Mouse (Mus musculus) thymus, postnatal 25 days (tissue): ENCODE data around the gene Zfp385a.

Source experiments
- DNase-seq: peaks from one replicate; pipeline ENCODE4 v3.0.0; 2022

Gene Zfp385a

DNA sequence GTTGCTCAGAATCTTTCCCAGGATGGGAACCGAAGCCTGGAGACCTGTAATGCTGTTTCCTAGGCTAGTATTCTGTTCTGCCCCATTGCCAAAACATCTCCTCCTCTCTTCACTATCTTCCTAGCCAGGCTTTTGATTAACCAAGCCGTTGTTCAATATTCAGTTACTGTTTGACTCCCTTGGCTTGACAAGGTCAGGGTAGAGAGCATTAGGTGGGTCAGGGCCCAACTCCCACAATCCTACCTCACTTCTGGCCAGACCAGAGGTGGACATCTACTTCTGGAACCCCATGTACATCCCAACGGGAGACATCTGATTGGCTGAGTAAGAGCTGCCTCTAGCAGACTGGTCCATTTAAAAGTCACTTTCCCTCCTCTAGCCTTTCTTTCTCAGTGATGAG is 23.1 kb upstream of the Zfp385a start:
- no peak for DNase-seq

DNA sequence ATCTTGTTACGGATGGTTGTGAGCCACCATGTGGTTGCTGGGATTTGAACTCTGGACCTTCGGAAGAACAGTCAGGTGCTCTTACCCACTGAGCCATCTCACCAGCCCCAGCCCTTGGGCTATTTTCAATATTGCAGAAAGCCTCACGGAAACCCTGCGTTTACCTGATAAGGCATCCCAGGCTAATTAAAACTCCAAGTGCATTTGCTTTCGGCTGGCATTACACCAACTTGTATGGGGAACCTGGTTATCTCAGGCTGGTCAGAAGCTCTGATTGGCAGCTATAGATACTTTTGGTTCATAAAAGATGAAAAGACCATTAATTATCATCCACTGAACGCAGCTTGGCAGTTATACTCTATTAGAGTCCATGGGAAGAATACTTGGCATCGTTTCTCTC is 22.4 kb upstream of the Zfp385a start:
- DNase-seq, result no peak

DNA sequence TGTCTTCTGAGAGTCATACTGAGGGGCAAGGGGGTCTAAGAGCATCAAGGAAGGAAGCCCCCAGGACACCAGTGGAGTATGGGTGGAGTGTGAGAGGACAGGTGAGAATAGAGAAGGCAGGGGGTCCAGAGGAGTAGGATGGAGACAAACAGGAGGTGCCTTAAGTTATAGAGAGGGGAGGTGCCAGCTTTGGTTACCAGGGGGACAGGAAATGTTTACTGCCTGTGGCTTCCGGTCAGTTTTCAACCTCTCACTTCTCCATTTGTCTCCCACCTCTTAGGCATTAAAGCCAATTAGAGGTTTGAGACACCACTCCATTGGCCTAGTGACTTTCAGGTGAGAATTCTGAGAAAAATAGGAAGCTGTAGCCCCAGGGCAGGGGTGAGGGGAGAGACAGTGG is 21.4 kb upstream of the Zfp385a start:
- no peak for DNase-seq

DNA sequence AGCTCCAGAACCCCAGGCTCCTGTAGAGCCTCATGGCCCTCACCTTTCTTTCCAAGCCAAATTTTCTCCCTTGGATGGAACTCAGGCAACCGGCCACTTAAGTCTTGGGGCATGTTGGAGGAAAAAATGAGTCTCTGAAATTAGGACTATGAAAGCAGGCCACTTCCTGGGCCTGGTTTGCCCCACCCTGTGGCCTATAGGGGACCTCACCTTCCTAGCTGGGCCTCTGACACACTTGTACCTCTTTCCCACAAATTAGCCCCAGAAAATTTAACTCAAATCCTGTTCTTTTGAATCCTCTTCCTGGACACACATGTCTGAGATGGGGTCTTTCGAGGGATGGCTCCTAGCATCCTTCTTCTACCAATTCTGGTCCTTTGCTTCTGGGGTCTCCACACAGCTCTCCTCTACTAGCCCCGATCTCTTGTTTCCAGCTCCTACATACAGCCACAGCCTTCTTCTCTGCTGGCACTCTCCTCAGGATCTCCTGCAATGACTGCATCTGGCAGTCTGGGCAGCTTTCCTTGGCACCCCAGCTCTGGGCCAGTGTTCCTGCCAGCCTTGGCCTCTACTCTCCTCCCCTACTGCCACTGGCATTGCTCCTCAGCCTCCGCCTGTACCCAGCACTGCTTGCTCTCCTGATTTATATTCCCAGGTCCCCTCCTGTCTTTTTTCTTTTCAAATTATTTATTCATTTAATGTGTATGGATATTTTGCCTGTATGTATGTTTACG is 20.1 kb upstream of the Zfp385a start:
- DNase-seq, result no peak

DNA sequence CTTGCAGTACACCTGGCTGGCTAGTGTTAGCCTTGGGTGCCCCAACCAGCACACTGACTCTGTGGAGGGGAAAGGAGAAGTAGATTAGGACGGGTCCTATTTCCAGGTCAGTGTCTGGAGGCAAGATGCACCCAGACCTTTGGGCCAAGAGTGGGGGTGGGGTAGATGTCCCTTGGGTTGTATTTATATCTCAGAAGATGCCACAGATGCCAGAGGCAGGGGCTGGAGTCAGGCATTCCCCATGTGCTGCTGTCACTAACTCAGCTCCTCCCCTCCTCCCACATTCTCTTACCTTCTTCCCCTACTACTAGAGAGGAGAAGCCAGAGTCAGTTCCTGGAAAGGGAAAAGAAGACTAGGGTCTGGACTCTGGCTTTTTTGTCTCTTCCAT is 19.2 kb upstream of the Zfp385a start:
- DNase-seq, result no peak

DNA sequence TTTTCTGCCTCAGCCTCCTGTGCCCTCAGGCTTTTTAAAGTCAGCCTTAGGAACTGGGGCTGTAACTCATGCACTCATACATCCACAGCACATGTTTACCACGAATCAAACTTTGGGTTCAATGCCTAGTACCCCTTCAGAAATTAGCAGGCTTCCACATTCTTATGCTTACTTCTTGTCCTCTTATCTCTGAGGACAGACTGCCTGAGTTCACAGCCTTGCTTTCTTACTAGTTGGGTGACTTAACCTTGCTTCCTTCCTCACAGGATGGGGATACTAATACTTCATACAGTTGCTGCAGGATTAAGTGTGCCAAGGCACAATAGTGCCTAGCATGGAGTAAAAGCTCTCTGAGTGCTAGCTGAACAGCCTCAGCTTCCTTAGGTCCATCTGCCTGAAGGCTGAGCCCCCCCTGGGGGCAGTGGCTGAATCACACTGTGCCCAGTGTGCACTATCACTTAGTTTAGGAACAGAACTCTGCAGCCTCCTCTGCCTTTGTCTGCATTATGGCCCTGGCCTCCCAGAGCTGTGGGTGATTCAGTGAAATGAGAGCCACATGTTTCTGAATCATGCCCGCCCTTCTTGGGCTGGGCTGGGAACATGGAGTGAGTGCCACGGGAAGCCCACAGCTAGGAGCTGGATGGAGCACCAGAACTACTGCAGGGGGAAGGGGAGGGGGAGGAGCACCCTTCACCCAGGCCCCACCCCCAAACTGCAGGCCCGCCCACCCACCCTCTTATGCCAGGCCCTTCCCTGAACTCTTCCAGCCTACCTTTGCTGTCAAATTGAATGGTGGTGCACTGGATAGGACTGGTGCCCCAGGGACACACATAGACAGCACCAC is 18.6 kb upstream of the Zfp385a start:
- DNase-seq, result no peak

DNA sequence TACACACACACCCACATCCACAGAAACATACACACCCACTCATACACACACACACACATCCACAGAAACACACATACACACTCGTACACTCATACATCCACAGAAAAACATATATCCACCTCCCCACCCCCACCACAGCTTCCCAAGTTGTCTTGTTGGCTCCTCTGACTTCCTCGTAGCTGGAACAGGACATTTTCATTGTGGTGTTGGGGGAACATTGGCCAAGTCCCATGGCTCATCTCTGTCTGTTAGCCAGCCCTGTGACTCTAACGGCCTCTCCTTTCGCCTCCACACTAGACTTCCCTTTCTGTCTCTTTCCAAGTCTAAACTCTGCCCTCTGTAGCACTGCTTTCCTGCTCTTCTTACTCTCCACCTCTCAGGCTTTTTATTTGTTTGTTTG is 17.9 kb upstream of the Zfp385a start:
- no peak for DNase-seq

DNA sequence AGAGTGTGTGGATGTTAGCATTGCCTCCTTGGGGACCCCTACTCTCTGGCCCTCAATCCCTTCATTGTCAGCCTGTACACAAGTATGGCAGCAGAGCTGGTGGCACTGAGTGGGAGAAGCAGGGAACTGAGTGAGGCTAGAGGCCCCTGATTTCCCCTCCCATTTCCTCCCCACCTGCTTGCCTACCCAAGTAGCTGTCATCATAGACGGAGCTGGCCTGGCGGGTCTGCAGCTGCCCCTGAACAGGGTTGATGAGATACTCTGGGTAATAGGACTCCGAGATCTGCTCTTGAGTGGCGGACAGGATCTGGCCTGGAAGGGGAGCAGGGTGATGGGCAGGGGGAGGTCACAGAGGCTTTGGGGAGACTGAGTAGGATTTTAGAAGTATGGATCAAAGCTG is 16.2 kb upstream of the Zfp385a start:
- DNase-seq, result peak; percentile 27

DNA sequence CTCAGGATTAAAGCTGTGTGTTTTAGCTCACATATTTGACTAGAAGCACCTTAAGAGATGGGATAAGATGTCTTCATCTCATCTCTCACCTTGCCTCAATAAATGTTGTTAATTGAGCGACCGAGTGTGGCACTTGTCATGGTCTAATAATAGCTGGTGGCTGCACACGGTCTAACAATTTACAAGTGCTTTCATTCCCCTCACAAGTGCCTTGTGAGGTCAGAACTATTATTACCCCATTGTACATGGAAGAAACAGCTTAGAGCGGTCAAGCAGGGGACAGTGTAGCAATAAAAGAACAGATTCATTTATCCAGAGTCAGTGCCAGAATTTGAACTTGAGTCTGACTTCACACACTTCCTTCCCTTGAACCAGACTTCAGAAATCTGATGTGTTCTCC is 15.5 kb upstream of the Zfp385a start:
- no peak for DNase-seq

DNA sequence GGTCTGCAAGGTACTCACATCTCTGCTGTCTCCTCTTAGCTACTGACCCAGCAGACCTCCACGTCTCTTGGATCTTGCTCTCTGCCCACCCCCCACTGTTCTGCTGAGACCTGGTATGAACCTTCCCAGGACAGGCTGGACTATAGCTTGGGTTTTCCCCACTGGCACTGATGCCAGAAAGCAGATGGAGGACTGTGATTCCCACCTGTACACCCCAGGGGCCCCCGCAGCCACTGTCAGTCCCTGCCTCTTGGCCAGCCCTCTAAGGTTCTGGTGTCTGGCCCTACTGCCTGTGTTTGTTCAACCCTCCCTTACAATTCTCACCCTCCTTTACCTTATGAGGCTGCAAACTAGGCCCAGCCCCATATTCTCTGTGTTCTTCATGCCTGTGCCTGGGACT is 14.8 kb upstream of the Zfp385a start:
- DNase-seq, result no peak

DNA sequence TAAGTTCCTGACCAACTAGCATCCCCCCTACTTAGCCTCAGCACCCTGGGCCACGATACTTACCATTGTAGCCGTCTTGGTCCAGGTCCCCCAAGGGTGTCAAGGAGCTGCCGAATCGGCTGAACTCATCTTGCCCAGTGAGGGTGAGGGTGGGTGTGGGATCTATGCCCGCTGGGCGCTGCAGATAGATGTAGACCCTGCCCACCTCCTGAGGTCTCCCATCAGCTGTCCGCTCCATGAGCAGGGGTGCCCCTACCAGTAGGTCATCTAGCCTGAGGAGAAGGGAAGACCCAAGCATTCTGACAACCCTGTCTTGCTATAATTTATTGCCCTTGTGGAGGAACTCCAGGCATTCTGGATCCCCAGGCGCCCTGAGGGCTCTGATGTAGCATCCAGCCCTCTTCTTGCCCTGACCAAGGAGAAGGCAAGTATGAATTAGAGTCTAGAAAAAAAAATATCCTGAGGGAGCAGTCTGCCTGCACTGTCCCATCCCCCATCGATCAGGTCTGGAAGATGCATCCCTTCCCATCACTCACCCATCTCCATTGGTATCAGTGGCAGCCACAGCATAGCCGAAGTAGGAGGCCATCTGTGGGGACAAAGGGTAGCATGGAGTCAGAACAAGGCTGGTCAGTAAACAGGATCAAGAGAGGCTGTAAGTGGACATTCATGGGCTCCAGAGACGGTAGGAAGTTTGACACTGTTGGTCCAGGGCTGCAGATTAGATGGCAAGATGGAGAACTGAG is 13.8 kb upstream of the Zfp385a start:
- no peak for DNase-seq

DNA sequence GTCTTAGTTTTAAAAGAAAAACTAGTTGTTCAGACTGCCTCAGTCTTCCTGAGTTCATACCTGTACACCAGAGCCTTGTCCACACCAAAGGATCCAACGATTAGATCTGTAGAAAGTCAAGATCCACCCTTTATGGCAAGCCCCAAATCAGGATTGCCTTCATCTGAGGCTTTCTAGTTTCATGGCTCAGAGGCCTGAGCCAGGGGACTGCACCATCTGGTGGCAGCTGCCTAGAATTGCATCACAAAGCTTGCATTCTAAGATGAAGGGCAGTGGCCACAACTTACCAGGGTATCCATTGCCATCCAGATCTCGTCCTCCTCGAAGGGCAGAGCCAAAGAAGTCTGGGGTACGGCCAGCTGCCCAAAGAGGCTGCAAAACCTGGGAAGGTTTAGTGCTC is 13.0 kb upstream of the Zfp385a start:
- DNase-seq, result peak; percentile 53

DNA sequence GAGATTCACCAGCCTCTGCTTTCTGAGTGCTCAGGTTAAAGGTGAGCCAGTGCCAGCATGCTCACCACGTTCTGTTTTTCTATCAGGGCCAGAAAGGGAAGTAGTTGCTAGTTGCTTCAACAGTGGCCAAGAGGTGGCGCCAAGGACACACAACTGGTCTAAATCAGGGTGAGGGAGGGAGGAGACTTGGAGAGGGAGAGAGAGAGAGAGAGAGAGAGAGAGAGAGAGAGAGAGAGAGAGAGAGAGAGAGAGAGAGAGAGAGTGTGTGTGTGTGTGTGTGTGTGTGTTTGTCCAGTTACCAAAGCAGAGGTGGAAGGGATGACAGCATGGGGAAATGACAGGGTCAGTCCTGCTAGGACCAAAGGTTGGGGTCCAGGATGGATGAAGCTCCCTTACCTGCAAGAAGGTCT is 7.4 kb upstream of the Zfp385a start:
- peak; percentile 64 for DNase-seq

DNA sequence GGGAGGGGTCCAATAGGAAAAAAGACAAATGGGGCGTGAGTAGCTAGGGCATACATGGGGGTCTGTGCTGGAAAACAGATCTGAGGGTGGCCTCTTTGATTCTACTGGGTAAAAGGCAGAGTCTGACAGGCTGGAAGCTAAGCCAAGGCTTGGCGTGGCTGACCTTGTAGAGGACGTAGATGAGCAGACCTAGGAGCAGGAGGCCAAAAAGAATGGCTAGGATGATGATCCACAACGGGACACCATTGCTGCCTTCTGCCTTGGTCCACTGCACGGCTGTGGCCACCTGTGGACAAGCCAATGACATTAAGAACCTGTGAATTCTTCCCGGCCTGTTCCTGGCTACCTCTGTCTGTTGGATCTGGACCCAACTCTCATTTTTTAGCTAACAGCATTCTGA is 5.9 kb upstream of the Zfp385a start:
- no peak for DNase-seq

DNA sequence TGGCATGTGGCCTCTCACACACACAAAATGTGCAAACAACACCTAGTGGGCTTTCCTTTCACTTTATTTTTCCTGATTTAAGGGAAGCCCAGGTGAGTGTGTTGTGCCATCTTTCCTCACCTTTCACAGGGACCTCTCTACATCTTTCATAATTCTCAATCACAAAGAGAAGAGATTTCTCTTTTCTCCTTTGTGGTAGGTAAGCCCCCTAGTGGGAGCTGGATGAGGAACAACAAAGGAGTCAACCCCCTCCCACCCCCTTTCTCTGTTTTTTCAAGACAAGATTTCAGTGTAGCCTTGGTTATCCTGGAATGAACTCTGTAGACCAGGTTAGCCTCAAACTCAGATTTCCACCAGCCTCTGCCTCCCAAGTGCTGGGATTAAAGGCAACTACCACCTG is 3.7 kb upstream of the Zfp385a start:
- no peak for DNase-seq

DNA sequence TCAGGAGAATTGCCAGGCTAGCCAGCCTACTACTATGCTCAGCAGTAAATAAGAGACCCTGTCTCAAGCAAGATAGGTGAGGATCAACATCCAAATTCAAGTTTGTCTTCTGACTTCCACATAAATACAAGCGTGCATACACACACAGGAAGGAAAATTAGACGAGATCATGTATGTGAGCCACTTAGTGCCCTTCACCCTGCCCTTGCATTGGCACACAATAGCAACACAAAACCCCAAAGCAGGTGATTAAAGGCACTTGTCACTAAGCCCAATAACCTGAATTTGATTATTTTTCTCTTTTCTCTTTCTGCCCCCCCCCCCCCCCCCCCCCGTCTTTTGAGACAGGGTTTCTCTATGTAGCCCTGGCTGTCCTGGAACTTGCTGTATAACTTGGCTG is 3.1 kb upstream of the Zfp385a start:
- no peak for DNase-seq

DNA sequence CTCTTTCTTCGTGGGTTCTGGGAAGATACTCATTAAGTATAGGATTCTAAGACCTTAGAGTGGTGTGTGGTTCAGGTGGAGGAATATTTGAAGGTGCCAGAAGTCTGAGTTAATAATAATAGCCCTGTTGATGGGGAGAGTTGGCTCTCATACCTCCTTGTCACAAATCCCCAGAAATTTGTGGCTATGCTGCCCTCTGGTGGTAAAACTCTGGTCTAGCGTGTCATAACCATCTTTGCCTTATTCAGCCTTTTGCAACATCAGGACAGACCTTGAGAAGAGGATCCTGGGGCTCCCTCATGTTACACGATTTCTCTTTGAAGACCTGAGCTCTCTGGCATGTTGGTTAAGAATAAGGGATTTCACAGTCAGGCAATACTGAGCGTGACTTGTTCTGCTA is 2.5 kb upstream of the Zfp385a start:
- DNase-seq, result peak; percentile 76

DNA sequence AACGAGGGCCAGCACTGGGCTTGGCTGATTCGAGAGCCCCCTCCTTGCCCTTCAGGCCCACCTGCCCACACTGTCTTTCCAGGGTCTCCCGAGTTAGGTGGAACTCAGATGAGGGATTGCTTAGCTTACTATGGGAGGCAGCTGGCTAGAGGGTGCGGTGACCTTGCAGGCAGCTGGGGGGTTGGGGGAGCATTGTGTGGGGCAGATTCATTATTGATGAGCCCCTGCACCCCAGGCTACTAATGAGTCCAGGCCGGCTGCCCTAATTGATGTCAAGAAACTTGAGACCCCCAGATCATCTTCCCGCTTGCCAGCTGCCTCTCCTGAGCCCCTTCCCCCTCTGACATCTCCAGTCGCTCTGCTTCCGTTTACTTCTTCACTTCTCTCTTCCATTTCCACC is 1.7 kb upstream of the Zfp385a start:
- DNase-seq, result no peak

DNA sequence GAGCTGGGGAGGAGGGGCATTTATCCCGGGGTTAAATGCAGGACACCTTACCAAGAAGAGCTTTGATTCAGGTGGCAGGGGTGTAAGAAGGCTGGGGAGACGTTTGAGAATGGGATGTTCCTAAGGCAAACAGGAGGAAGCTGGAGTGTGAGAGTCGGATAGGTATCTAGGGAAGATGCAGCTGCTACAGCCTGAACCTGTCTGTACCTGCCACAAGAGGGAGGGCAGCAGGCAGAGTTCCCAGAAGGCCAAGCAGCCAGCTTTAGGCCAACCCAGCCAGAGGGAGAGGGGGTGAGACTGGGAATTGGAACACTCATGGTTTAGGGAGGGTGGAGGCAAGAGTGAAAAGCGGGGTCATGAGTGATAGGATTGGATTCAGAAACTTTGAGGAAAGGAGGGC is 893 bp upstream of the Zfp385a start:
- no peak for DNase-seq

DNA sequence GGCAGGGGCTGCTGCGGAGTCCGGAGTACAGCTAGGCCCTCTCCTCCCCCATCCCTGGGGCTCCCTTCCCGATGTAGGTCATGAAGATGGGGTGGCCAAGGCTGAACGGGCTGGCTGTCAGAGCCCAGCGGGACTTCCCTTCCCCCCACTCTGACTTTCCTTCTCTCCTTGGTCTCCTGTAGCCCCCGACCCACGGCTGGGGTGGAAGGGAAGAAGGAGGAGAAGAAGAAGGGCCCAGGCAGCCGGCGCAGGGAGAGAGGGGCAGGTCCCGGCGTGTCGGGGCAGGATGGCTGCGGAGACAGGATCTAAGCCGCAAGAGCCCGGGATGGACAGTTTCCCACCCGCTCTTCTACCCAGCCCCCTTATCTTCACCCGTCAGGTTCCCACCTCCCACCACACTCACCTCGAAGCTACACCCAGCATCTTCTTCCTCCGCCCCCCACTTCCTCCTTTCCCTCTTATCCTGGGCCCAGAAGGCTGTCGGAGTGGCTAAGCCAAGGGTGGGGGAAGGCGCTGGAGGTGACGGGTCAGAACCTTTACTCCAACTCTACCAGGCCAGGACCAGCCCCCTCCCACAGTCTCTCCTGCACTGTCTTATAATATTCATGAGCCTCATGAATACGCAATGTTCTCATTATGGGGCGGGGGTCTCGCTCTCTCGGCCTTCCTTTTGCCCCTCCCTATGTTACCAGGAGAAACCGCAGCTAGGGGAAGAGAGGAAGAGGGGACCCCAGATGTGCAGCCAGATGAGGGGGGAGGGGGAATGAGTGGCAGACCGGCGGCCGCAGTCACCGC is 530 bp downstream of the Zfp385a start:
- peak; percentile 40 for DNase-seq

DNA sequence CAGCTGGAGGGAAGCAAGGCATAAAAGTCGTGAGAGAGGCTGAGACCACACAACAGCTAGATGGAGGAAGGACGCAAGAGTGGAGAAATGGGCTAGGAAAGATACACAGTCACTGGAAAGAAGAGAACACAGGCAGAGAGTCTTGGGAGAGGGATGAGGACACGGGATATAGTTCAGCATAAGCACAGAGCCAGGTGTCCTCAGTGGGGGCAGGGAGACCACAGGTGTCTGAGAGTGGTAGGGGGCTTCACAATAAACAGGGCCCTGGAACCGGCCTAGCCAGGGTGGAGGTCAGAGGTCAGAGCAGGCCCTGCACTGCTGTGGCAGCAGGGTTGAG is 1.1 kb downstream of the Zfp385a start:
- no peak for DNase-seq

DNA sequence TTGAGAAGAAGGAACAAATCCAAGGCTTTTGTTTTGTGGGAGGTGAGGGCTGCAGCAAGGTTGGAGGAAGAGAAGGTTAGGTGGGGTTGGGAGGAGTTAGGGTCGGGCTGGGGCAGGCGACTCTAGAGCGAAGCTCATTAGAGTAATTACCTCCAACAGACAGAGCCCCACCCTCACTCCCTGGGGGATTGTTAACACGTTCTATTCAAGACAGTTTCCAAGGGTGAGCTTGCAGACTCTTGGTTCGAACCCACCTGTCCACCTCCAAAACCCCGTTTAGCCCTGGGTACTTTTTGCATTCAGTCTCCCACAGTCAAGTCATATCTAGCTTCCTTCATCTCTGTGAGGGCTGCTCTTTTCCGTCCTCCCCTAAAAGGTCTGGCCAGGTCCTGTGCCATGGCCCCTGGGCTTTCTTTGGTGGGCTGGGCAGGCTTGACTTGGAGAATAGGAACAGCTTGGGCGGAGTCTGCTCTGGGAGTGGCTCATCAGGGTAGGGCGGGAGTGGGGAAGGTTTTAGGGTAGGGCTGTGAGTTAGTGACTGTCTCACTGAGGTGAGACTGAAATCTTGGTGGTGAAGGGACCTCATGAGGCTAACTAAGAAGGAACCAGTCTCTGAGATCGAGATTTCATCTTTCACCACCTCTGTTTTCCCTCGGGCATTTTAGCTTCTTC is 2.8 kb downstream of the Zfp385a start:
- DNase-seq, result no peak
